Mouse (Mus musculus) cerebellum, adult 11 months (tissue): Measurements from ENCODE around the gene Trp73.

Experiments used
- DNase-seq: peaks from one replicate; pipeline ENCODE4 v3.0.0; 2022

Trp73 gene

DNA sequence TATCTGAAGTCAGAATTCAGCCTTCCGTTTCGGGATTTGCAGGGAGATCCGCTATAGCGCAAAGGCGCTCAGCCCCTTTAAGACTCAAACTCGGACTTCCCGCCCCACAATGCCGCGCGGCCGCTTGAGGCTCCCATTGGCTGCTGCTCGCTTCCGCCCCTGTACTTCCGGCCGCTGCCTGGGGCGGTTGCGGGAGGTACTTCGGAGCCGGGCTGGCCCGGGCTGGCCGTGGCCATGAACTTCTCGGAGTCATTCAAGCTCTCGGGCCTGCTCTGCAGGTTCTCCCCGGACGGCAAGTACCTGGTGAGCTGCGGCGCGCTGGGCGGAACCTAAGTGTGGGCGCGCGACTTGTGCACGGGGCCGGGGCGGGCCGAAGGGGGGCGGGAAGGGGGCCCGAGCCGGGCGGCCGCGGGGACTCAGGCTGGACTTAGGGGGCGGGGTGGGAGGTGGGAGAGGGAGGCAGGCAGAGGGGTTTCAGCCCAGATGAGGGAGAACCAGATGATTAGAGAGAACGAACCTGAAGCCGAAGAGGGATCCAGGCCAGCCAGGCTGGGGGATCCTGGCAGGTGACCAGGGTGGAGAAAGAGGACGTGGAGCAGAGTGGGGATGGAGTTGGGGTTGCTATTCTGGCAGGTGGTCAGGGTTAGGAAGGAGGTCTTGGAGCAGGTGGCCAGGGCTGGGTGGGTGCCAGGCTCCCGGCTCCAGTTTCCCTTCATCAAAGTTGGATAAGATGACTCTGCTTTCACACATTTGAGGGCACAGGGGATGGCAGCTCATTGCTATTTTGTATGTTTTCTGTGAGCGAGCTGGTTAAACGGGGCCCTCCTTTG, 2.4 kb upstream of the Trp73 start, which contains the start of gene Wrap73:
Gene Wrap73, plus strand, starts transcription at position 162 of the 830 bp plus-strand sequence.
- DNase-seq = peak; percentile 86

DNA sequence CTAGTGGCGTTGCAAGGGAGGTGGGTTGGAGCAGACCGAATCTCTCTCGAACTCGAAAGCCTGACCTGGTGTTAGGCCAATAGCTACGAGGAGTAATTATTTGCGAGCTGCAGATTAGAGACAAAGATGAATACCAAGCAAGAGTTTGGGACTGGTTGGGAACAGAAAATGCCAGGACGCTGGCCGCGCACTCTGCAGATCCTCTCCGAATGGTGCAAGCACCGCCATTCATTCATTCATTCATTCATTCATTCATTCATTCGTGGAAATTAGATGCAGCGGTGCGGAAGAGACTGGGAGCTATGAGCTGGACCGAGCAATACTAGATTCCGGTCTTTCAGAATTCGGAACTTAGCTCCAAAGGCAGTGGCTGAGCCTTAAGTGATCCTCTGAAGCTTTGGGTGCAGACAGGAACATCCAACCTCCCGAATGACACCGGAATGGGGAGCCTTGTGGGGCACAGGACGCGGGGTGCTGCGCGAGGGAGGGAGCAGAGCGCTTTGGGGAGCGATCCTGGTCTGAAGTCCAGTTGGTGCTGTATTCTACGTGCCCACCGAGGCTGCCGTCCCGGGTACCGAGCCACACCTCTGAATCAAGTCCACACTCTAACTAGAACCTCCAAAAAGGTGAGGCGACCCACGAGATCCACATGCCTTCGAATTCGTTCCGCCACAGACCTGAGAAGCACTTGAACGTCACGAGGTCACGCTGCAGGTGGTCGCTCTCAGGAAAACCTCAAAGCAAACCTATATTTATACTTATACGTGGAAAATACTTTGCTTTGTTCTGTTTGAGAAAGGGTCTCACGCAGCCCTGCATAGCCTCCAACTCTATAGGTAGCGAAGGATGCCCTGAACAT, 1.2 kb upstream of the Trp73 start:
- no peak for DNase-seq

DNA sequence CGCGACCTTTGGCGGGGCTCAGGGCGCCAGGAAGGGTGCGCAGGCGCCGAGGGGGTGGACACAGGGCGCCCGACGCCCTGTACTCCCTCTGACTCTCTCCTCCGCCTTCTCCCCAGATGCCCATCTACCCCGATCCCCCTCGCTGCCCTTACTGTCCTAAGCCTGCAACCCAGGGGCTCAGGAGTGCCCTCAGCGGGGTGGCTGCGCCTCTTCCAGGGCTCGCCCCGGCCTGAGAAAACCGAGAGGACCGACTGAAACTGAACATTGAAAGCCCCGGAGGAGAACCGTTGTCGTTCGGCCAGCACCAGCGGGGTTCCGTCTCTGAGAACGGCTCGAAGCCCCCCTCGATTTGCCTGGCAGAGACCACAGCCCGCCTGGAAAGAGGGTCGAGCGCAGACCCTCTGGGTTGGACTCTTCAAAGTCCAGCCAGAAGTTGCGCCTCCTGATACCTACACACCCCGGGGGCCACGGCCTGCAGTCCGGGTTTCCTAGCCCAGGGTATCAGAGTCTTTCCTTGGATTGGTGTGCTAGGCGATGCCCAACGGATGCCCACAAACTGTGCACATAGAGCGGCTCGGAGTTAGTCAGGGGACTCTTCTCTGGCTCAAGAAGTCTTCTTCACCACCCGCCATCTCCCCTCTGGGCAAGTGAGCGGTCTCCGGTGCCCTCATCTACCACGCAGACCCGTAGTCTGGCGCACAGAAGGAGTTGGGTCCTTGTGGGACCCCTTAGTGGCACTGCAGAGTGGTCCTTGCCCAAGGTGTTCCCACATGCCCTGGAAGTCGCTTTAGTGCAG, 403 bp upstream of the Trp73 start:
- no peak for DNase-seq

DNA sequence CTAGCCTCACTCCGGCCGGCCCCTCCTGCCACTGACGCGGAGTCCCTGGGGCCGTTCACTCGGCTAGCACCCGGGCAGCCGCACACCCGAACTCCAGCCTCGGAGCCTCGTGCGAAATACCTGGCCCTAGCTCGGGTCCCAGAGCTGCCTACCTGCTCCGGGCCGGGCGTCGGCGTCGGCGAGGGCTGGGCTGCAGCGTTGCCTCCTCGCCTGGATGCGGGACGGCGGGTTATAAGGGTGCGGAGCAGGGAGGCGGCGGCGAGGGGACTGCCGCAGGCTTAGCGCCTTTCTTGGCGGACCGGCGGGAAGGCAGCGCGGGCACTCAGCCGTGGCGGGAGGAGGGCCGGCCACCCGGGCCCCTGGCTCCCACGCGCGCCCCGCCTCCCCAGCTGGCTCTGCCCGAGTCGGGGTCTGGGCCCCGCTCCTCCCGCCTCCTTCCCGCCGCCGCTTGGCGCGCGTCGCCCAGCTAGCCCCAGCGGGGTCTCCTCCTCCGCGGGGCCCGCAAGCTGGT, 282 bp downstream of the Trp73 start:
- DNase-seq = no peak

DNA sequence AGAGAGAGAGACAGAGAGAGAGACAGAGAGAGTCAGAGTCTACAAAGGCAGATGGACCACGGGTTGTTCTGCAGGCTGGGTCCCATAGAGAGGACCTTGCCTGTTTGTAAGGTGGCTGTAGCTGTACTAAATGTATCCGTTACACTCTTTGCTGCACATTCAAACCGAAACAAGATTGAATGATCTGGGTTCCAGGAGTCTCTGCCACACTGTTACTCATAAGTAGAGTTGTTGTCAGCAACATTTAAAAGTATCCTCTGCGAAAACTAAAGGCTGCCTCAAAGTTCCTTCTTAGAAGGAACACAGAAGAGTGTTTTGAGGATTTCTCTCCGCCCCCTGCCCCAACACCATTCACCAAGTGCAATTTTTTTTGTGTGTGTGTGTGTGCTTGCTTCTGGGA, 2.9 kb downstream of the Trp73 start:
- DNase-seq = no peak

DNA sequence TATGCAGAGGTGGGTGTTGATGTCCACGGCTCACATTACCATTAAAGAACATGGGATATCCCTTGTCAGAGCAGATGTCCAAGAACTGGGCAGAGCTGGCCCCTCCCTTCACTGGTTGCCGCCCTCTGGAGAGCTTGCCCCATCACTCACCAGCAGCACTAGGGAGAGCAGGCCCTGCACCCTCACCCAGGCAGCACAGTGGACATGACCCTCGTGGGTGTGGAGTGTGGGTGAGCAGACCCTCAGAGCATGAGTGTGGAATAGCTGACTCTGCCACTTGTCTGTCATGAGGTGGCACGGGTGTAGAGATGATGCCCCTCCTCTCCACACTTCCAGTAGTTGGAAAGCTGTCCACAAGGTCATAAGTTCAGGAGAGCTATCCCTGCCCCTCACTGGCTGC, 5.2 kb downstream of the Trp73 start:
- no peak for DNase-seq

DNA sequence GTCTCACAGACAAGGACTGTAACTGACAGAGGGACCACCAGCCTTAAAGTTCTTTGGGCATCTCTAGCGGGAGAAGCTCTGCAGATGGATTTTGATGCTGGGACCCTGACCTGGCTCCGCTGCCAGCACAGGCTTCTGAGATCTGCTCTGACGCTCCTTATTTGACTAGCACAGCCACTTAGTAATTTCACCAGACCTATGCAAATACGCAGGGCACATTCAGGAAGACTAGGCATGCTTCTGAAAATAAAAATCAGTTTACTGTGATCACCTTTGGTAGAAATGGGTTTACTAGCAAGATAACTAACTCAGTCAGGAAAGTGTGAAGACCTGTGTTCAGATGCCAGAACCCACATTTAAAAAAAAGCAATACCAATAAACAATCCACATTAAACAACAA, 8.1 kb downstream of the Trp73 start:
- no peak for DNase-seq

DNA sequence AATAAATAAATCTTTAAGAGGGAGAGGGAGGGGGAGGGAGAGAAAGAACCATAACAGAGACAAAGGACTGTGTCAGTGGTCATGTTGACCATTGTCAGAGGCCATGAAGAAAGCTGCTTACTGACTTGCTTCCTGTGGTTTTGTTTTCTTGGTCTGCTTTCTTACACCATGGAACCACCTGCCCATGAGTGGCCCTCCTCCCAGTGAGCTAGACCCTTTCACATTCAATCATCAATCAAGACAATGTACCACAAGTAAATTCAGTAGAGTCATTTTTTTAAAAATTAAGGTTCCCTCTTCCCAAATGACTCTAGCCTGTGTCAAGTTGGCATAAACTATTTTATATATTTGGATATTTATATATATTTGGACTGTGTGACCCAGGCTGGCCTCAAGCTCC, 10.1 kb downstream of the Trp73 start:
- DNase-seq = no peak

DNA sequence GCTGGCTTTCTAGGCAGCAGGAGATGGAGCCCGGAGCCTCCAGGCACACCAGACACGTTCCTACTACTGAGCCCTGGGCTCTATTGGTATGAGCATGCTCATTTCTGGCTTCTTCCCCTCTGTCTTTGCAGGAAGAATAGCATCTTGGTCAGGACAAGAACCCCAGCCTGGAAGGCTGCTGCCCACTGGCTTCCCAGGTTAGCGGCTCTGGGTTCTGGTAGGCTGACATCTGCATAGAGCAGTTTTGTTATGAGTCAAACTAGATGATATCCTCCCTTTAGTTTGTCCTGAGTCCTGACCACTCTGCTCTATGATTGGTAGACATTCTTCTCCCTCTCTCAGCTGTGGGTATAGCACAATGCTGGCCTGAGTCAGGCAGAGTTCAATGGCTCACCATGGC, 12.7 kb downstream of the Trp73 start:
- DNase-seq = no peak

DNA sequence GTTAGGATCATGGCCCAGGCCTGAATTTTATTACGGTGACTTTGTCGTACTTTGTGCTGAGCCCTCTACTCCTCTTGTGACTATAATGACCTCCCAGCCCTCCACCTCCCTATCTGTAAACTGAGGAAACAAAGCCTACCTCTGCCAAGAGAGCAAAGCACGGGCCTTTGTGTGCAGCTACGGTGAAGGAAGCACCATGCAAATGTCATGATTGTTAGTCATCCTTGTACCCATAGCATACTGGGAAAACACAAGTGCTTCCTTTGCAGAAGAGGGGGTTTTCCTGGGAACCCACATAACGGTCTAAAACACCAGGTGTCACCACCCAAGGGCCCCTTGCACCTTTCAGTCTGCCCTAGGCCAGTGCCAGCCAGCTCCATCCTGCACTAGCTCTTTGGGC, 14.8 kb downstream of the Trp73 start:
- DNase-seq = no peak

DNA sequence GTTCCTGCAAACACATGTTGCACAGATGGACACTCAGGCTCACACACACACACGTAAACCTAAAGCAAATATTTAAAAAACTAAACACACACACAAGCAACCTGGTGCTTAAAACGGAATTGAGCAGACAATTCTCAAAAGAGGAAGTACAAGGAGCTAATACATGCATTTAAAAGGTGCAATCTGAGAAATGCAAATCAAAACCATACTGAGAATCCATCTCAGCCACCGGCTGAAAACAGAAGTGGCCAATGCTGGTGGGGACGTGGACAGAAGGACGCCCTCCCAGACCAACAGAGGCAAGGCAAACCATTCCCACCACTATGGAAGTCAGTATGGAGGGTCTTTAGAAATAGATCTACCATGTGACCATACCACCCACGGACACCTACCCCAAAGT, 16.5 kb downstream of the Trp73 start:
- no peak for DNase-seq

DNA sequence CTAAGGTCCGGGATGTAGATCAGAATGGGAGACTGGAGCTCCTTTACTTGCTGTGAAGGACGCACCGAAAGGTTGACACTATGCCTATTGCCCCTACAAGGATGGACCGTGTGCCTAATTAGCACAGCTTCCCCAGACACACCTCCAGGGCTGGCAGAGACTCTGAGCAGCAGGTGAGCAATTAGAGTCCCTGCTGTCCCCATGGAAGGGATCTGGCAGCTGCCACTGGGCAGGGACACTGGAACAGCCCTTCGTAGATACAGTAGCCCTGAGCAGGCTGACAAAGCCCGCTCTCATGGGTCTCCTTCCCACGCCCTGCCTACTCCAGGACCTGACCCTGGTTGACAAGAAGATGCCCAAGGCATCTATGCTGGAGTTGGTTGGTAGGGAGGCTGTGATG, 17.6 kb downstream of the Trp73 start:
- DNase-seq = no peak

DNA sequence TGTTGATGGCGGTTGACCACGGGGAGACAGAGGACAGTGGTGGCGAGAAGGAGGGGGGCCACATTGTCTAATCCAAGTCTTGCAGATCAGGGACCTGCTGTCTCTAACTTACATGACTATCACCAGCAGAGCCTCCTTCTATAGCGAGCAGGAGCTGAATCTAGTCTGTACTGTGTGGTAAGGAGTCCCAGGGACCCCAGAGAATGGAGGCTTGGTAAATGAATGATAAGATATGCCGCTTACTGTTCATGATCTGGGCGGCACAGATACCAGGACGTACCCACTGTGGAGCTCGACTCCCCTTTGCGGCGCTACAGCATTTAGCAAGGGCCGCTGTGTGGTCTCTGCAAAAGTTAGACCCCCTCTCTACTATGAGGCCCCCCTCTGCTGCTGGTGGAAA, 18.2 kb downstream of the Trp73 start:
- DNase-seq = no peak

DNA sequence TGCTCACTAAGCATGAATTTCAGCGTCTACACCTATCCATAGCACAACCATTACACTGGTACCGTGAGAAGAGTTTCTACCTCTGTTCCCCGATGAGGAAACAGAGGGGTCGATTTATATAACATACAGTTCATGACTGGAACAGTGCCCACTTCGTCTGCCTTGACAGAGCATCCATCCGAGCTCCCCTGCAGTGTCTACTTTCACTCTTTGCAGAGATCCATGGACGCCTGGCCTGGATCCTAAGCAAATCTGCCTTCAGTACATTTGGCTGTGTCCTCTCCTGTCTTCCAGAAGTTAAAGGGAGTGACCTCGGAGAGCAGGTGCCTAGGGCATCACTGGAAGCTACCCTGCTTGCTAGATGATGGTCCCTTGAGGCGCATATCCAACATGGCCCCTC, 20.8 kb downstream of the Trp73 start:
- DNase-seq = peak; percentile 24

DNA sequence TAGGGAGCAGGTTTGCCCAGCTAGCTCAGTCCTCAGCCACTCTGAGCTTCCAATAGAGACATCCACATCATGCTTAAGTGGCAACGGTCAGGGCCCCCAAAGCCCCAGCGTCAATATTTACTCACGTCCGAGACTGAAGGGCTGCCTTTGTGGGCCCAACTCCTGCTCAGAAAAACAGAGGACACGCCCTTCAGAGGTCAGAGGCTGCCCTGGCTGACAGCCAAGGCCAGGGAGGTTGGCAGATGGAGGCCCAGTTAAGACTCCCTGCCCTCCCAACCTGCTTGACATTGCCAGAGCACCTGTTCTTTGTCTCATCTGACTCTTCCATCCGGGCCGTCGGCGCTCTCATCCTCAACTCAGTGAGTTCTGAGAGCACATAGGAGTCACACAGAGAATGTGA, 21.2 kb downstream of the Trp73 start:
- DNase-seq = peak; percentile 73

DNA sequence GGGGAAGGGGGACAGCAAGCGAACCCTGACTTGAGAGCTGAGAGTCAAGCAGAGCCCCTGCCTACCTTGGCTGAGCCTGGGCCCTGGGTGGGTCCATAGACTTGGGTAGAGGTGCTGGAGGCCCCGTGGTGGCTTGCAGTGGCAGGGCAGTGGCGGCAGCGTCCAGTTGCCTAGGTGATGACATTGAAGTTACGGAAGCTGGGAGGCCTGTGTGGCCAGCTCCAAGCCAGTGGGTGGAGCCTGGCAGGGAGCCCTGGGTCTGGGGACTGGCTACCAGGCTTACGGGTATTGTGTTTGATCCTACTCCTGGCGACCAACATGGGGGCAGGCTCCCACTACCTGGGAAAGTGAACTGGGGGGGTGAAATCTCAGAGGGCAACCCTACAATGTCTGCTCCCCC, 23.6 kb downstream of the Trp73 start:
- DNase-seq = no peak

DNA sequence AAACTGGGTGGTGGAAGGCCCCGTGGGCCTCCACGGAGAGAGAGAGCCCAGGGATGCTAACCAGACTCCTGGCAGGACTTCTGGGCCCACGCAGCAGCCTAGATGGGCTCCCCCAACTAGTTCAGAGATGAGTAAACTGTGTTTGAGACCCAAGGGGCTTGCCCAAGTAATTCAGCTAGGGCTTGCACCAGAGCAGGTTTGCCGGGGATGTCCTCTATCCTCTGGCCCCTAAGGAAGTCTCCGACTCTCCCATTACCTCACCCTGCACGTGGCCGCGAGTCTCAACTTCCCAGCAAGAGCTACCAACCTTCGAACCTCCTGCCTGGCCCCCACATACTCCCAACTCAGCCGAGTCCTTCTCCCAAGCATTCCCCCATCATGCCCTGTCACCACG, 30.2 kb downstream of the Trp73 start:
- DNase-seq = no peak

DNA sequence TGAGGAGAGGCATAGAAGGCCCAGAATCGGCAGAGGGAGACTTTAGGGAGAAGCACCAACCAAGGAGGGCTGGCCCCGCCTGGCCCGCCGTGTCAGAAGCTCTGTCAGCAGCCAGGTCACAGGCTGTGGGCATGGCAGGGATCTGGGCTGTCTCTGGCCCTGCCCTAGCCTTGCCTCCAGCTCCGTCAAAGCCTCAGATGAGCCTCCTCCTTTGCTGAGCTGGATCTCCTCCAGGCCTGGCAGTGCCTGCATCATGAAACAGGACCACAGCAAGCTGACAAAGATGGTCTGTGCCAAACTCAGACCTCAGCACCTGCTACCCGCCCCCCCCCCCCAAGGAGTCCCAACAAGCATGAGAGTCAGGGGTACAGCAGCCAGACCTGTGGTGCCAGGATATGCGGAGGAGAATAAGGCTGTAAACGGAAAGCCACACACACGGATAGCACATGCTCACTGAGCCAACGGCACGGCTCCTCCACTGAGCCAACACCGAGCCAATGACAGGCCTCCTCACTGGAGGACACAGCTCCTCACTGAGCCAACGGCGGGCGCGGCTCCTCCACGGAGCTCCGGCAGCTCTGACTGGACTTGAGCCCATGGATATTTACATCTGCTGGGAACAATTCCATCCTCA, 30.7 kb downstream of the Trp73 start:
- DNase-seq = peak; percentile 73

DNA sequence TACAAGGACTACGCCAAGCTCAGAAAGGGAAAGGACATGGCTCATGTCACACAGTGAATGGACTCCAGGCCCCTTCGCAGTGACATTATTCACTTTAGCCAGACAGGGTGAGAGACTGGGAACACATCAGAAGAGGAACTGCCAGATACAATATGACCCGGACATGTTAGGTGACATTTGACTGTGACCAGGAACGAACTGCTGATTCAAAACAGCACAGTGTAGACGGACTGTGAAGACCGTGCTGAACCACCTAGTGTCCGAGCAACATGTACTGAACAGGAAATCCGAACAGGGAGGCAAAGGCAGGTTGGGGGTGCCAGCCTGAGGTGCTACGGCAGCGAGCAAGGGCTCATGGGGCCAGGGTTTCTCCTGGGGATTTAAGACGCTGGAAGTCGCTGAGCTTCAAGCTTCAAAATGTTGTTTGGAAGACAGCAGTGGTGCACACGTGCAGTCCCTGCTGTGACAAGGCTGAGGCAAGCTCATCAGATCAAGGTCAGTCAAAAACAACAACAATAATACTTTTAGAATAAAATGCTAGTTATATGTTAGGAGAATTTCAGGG, 33.4 kb downstream of the Trp73 start:
- DNase-seq = no peak

DNA sequence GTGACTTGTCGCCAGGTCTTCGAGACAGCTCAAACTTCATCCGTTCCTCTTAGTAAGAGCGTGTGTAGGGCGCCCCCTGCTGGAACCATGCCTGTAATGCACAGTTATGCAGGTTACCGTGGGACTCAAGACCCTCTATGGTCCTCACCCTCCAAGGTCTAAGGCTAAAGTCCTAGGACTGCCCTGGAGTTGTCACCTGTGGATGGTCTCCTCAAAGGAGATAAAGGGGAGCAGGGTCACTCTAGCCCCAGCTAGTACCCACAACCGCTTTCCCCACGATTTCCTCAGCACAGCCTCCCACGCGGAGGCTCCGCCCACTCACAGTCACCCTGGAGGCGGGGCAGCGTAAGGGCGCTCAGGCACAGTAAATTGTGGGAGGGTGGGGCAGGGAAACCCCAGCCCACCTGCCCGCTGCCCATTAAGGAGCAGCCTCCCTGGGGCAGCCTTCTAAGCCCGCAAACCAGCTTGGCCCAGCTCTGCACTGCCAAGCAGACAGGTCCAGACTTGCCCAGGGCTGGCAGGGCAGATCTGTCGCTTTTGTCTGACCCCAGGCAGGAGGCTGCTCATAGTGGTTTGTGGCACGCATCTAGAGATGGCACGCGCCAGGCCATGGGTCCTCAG, 34.5 kb downstream of the Trp73 start:
- DNase-seq = peak; percentile 52

DNA sequence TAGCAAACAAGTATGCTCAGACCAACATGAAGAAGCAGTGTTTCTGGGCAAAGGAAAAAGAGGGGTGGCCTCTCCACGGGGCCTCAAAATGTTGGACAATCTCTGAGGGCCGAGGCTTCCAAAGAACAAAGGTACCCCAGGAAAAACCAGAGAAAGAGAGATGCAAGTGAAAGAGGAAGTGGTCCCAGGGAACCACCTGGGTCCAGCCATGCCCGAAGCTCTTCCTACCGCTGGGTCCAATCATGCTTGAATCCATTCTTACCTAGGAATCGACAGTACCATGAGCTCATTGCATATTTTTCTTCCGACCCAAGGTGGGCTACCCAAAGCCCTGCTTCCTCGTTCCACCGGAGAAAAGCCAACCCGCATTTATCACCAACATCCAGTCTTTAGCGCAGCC, 36.1 kb downstream of the Trp73 start:
- no peak for DNase-seq

DNA sequence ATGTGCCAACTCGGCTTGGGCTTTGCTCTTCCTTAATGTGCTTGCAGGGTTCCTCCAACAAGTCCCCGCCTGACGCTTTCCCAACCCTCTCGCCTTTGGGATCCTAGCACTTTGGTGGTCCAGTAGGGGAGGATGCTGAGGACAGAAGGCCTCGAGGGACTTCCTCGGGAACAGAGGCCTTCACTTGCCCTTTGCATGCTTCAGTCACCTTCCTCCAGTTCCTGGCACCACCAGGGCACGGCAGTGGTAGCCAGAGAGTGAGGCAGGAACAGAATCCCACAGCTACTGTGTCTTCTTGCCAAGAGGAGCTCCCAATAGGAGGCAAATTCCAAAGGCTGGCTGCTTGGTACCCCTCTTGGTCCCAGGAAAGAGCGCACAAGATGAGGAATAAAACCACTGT, 36.6 kb downstream of the Trp73 start:
- no peak for DNase-seq
